Mouse (Mus musculus): ENCODE data around the gene Zdhhc12.

The Zdhhc12 gene

GRCm38 (mm10) chr2:30100214-30100613 is 6.8 kb upstream of the Zdhhc12 start:
- no peak for DNase-seq (ENCODE audit: low spot score)

- no peak for DNase-seq (ENCODE audit: low spot score)
Measured at GRCm38 (mm10) chr2:30095882-30096527, 2.6 kb upstream of the Zdhhc12 start.

- DNase-seq (ENCODE audit: low spot score), result no peak
Measured at GRCm38 (mm10) chr2:30094208-30094588, 750 bp upstream of the Zdhhc12 start.

GRCm38 (mm10) chr2:30092280-30092918 is 1.0 kb downstream of the Zdhhc12 start:
- no peak for DNase-seq (ENCODE audit: low spot score)

GRCm38 (mm10) chr2:30091521-30091920 is 1.9 kb downstream of the Zdhhc12 start:
- DNase-seq (ENCODE audit: low spot score), result no peak

- no peak for DNase-seq (ENCODE audit: low spot score)
Measured at GRCm38 (mm10) chr2:30087310-30087709, 6.1 kb downstream of the Zdhhc12 start.

- DNase-seq (ENCODE audit: low spot score), result no peak
Measured at GRCm38 (mm10) chr2:30084632-30085031, 8.8 kb downstream of the Zdhhc12 start.

- no peak for DNase-seq (ENCODE audit: low spot score)
Measured at GRCm38 (mm10) chr2:30084113-30084512, 9.3 kb downstream of the Zdhhc12 start.

GRCm38 (mm10) chr2:30080181-30080800 is 13.2 kb downstream of the Zdhhc12 start:
- DNase-seq (ENCODE audit: low spot score), result no peak

GRCm38 (mm10) chr2:30078760-30079159 is 14.7 kb downstream of the Zdhhc12 start:
- no peak for DNase-seq (ENCODE audit: low spot score)

- no peak for DNase-seq (ENCODE audit: low spot score)
Measured at GRCm38 (mm10) chr2:30078349-30078712, 15.1 kb downstream of the Zdhhc12 start.

GRCm38 (mm10) chr2:30077502-30078348 is 15.7 kb downstream of the Zdhhc12 start, which contains the start of gene Pkn3:
Gene Pkn3 (plus strand): TSS chr2:30077684.
- DNase-seq (ENCODE audit: low spot score), result no peak

GRCm38 (mm10) chr2:30076959-30077358 is 16.5 kb downstream of the Zdhhc12 start:
- DNase-seq (ENCODE audit: low spot score), result no peak

- no peak for DNase-seq (ENCODE audit: low spot score)
Measured at GRCm38 (mm10) chr2:30076439-30076838, 17.0 kb downstream of the Zdhhc12 start.

GRCm38 (mm10) chr2:30075625-30076024 is 17.8 kb downstream of the Zdhhc12 start:
- no peak for DNase-seq (ENCODE audit: low spot score)

GRCm38 (mm10) chr2:30073285-30073684 is 20.2 kb downstream of the Zdhhc12 start:
- no peak for DNase-seq (ENCODE audit: low spot score)

- no peak for DNase-seq (ENCODE audit: low spot score)
Measured at GRCm38 (mm10) chr2:30072875-30073274, 20.6 kb downstream of the Zdhhc12 start.

- no peak for DNase-seq (ENCODE audit: low spot score)
Measured at GRCm38 (mm10) chr2:30067962-30068361, 25.5 kb downstream of the Zdhhc12 start.

- no peak for DNase-seq (ENCODE audit: low spot score)
Measured at GRCm38 (mm10) chr2:30067031-30067888, 26.2 kb downstream of the Zdhhc12 start.

GRCm38 (mm10) chr2:30066046-30066901 is 27.2 kb downstream of the Zdhhc12 start:
- DNase-seq (ENCODE audit: low spot score), result peak; percentile 49

- DNase-seq (ENCODE audit: low spot score), result no peak
Measured at GRCm38 (mm10) chr2:30064298-30064697, 29.1 kb downstream of the Zdhhc12 start.
